Mouse (Mus musculus) olfactory bulb, adult 2 months (tissue): Measurements from ENCODE around the gene Cend1. TPM values are rescaled to one million over a fixed set of nuclear protein-coding genes. Genes with fewer than 3 reads are reported as not detected.

Source experiments
- H3K27ac ChIP-seq: fragments of 200-500 bp; 2 replicates; pipeline ENCODE4 v1.5.1; 2012; ENCODE audit warnings: low read depth, low read length; ENCODE audit not compliant: insufficient read depth
- H3K4me1 ChIP-seq: fragments of 200-500 bp; 2 replicates; pipeline ENCODE4 v1.6.1; 2012; ENCODE audit warnings: low read length; ENCODE audit not compliant: control insufficient read depth, insufficient read depth
- H3K4me3 ChIP-seq: fragments of 200-500 bp; 2 replicates; pipeline ENCODE4 v1.5.1; 2012; ENCODE audit warnings: mild to moderate bottlenecking, low read depth, low read length, moderate library complexity; ENCODE audit not compliant: insufficient read depth
- CTCF ChIP-seq: fragments of 200-500 bp; IDR thresholded peaks from 2 replicates; pipeline ENCODE4 v1.5.1; 2012; ENCODE audit warnings: low read depth, mild to moderate bottlenecking, low read length, moderate library complexity; ENCODE audit not compliant: insufficient read depth
- POLR2A ChIP-seq: fragments of 200-500 bp; IDR thresholded peaks from 2 replicates; pipeline ENCODE4 v1.6.1; 2012; ENCODE audit warnings: mild to moderate bottlenecking, low read depth, low read length, moderate library complexity; ENCODE audit not compliant: insufficient read depth
- WGBS: fragments of 180-500 bp; shearing (Covaris S2); methylation state at CpG from one replicate; pipeline ENCODE4 v1.1.7; 2018; 5-methylcytosine and 5-hydroxymethylcytosine counted together
- polyA plus RNA-seq: library from polyadenylated mRNA; stranded (reverse); fragments of >200 nt; gene quantifications from 2 replicates; pipeline ENCODE4 v1.2.4, GENCODE M21; 2012; ENCODE audit warnings: low replicate concordance; ENCODE audit not compliant: missing spikeins, insufficient read depth, insufficient read length

Cend1 gene
- polyA plus RNA-seq, 1 experiment, result not detected

GRCm38 (mm10) chr7:141460001-141460390 lies 30.7 kb upstream of the Cend1 start:
- Histone ChIP-seq H3K27ac (no peak overlapping the region), H3K4me1 (peaks cover 20% of the 10 kb centered on the region), H3K4me3 (no peak overlapping the region)
- TF ChIP-seq POLR2A (no peak), CTCF (no peak)
- WGBS, result 80% methylated on average over 5 of the region's 5 CpGs

GRCm38 (mm10) chr7:141459301-141459711 lies 30.0 kb upstream of the Cend1 start:
- Histone ChIP-seq H3K4me3 (no peak overlapping the region), H3K27ac (no peak overlapping the region), H3K4me1 (peaks cover 25% of the 10 kb centered on the region)
- 90% methylated on average over 17 of the region's 17 CpGs for WGBS
- TF ChIP-seq POLR2A, result no peak
- TF ChIP-seq CTCF, result no peak

GRCm38 (mm10) chr7:141458661-141459060 lies 29.4 kb upstream of the Cend1 start:
- no peak overlapping the region for H3K27ac ChIP-seq
- WGBS, result 93% methylated on average over 11 of the region's 11 CpGs
- peaks cover 26% of the 10 kb centered on the region for H3K4me1 ChIP-seq
- TF ChIP-seq POLR2A, result no peak
- no peak for TF ChIP-seq CTCF
- no peak overlapping the region for H3K4me3 ChIP-seq

GRCm38 (mm10) chr7:141457986-141458660 lies 28.8 kb upstream of the Cend1 start:
- Histone ChIP-seq H3K4me1 (peaks cover 26% of the 10 kb centered on the region), H3K4me3 (no peak overlapping the region), H3K27ac (no peak overlapping the region)
- 89% methylated on average over 15 of the region's 15 CpGs for WGBS
- no peak for TF ChIP-seq POLR2A
- TF ChIP-seq CTCF, result peak; percentile 37; the same call in 1 of the 2 replicates

DNA sequence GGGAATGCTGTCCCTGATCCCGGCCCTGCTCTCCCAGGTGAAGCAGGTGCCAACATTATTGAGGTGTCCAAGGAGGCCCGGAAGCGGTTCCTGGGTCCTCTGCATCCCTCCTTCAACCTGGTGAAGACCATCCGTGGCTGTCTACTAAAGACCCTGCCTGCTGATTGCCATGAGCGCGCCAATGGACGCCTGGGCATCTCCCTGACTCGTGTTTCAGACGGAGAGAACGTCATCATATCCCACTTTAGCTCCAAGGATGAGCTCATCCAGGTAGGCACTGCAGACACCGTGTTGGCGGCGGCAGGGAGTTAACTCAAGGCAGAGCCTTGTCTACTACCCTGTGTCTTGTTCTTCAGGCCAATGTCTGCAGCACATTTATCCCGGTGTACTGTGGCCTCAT lies 27.9 kb upstream of the Cend1 start:
- H3K4me3 ChIP-seq, result no peak overlapping the region
- TF ChIP-seq POLR2A, result no peak
- TF ChIP-seq CTCF, result no peak
- peaks cover 26% of the 10 kb centered on the region for H3K4me1 ChIP-seq
- WGBS, result 94% methylated on average over 14 of the region's 14 CpGs
- H3K27ac ChIP-seq, result no peak overlapping the region

- Histone ChIP-seq H3K4me1 (peaks cover 22% of the 10 kb centered on the region), H3K4me3 (no peak overlapping the region), H3K27ac (no peak overlapping the region)
- no peak for TF ChIP-seq POLR2A
- no peak for TF ChIP-seq CTCF
- WGBS, result 79% methylated on average over 6 of the region's 6 CpGs
Measured at GRCm38 (mm10) chr7:141456739-141457138, 27.4 kb upstream of the Cend1 start.

DNA sequence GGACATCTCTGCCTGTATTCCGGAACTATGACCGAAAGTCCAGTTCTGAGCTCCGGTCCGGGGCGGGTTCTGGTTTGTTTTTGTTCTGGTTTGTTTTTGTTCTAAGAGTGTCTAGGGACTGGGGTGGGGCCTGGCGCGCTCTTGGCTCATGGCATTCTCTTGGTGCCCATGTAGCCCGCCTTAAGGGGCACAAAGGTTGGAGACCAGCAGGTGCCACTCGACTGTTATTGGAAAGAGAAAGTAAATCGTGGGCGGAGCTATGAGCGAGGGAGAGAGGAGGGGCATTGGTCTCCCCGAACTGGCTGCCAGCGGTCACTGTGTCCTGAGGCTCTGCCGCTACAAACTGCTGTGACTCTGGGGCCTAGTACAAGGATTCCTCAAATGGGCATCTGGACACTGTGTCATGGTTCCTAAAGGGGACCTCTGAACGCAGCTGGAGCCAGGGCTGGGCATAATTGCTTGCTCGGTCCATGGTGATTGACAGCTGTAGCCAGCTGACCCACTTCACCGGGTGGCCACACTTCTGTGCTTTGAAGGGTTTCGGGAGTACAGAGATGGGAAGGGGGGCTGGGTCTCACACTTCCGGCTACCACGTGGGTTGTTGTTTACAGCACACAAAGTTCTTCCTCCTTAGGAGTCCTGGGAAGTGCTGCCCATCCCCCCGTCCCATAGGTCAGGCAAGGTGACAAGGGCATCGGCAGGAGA lies 26.5 kb upstream of the Cend1 start:
- TF ChIP-seq CTCF (no peak), POLR2A (no peak)
- WGBS, result 2% methylated on average over 23 of the region's 23 CpGs
- Histone ChIP-seq H3K4me1 (peaks cover 19% of the 10 kb centered on the region), H3K27ac (peak overlapping the region; percentile 24; the same call in 1 of the 2 replicates), H3K4me3 (peak overlapping the region; percentile 78)

DNA sequence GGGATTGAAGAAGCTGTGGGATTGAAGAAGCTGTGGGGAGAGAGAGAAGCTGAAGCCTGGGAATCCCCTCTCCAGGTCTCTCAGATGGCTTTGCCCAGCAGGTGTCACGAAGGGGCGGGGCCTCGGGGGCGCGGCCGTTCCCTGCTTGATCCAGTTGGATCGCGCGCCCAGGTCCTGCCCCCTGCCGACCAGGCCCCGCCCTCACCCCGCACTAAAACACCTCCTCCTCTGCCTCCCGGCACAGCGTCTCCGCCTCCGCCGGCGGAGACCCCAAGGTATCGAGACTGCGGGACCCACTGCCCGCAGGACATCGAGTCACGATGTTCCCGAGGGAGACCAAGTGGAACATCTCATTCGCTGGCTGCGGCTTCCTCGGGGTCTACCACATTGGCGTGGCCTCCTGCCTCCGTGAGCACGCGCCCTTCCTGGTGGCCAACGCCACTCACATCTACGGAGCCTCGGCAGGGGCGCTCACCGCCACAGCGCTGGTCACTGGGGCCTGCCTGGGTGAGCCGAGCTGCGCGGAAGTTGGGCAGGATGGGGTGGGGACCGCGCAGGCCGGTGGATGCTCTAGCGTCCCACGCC lies 25.8 kb upstream of the Cend1 start, which contains the start of gene Pnpla2:
Gene Pnpla2 (plus strand): TSS at position 232 of the 585 bp plus-strand sequence.
- no peak for TF ChIP-seq CTCF
- TF ChIP-seq POLR2A, result peak; percentile 73
- peak within 1 kb of the TSS; percentile 78 for H3K4me3 ChIP-seq
- WGBS, result 1% methylated on average over 45 of the region's 45 CpGs
- H3K27ac ChIP-seq, result peak within 1 kb of the TSS; percentile 24; the same call in 1 of the 2 replicates
- peaks cover 19% of the 10 kb centered on the region for H3K4me1 ChIP-seq

GRCm38 (mm10) chr7:141453636-141454035 lies 24.3 kb upstream of the Cend1 start:
- 72% methylated on average over 2 of the region's 2 CpGs for WGBS
- H3K4me1 ChIP-seq, result peaks cover 21% of the 10 kb centered on the region

More at GRCm38 (mm10) chr7:141453636-141454035, 24.3 kb upstream of the Cend1 start:
- Histone ChIP-seq H3K27ac (no peak overlapping the region), H3K4me3 (no peak overlapping the region)
- no peak for TF ChIP-seq CTCF
- TF ChIP-seq POLR2A, result no peak
